13 mouse cellular contexts compared by ENCODE assay signal in genomic region chr2:32062626-32063410, GRCm38 (mm10). TPM values are rescaled to one million over a fixed set of nuclear protein-coding genes. Genes with fewer than 3 reads are reported as not detected.
DNase-seq lines count a peak whose midpoint lies in the region; ATAC-seq lines count a peak whose summit lies in the region.
"Had no signal": no experiment of that assay in that cellular context is flagged by ENCODE, and none has a peak within 500 bp of the region (broad histone marks: within the 10 kb centered on the region; RNA-seq: fewer than 3 reads in every experiment).

No protein-coding gene starts in this region.

- peak overlapping the region; percentile 94 for H3K27ac ChIP-seq in heart, embryonic 15.5 days
- H3K27ac ChIP-seq in liver, embryonic 15.5 days (replicated peaks) = peak overlapping the region; percentile 74
- H3K27ac ChIP-seq: limb, embryonic 12.5 days had no signal

- no peaks in the 10 kb centered on the region for H3K27me3 ChIP-seq in heart, embryonic 15.5 days
- H3K27me3 ChIP-seq in liver, embryonic 15.5 days = no peaks in the 10 kb centered on the region
- H3K27me3 ChIP-seq: limb, embryonic 12.5 days had no signal

- no peaks in the 10 kb centered on the region; the same call in 1 of the 2 replicates for H3K36me3 ChIP-seq in heart, embryonic 15.5 days
- peaks cover 40% of the 10 kb centered on the region for H3K36me3 ChIP-seq in liver, embryonic 15.5 days (replicated peaks)
- H3K36me3 ChIP-seq: limb, embryonic 12.5 days had no signal

- H3K4me3 ChIP-seq in heart, embryonic 15.5 days = no peak overlapping the region
- no peak overlapping the region for H3K4me3 ChIP-seq in liver, embryonic 15.5 days (replicated peaks)
- H3K4me3 ChIP-seq: limb, embryonic 12.5 days had no signal

- peak overlapping the region; percentile 37 for H3K4me2 ChIP-seq in heart, embryonic 15.5 days
- H3K4me2 ChIP-seq in liver, embryonic 15.5 days = peak overlapping the region; percentile 42; the same call in 1 of the 2 replicates
- H3K4me2 ChIP-seq: limb, embryonic 12.5 days had no signal

- H3K4me1 ChIP-seq in heart, embryonic 15.5 days (replicated peaks) = peaks cover 93% of the 10 kb centered on the region
- H3K4me1 ChIP-seq in liver, embryonic 15.5 days (replicated peaks) = peaks cover 74% of the 10 kb centered on the region

- DNase-seq in heart, adult 9 months (ENCODE audit: low spot score in 2 of 2) = no peak
- peak; percentile 89 for DNase-seq in T-cell, adult 2 months (ENCODE audit: low spot score)
- peak; percentile 91 for DNase-seq in thymus, postnatal 0 days (ENCODE audit: low spot score)
- no peak for DNase-seq in left cerebral cortex, adult 9 months (ENCODE audit: low spot score in 2 of 2)
- DNase-seq in adrenal gland, postnatal 4 days (ENCODE audit: low spot score in 2 of 2) = no peak
- no peak for DNase-seq in kidney, adult 8-10 months
- DNase-seq: cerebellum, postnatal 36 days; forebrain, postnatal 0 days; kidney, adult 2 months; right cerebral cortex, postnatal 4 days had no signal

- no peak for ATAC-seq in heart, embryonic 15.5 days (replicated peaks; ENCODE audit: insufficient number of reproducible peaks, insufficient read depth, low FRiP score, low read depth)
- no peak for ATAC-seq in liver, embryonic 15.5 days (ENCODE audit: insufficient read depth)
- ATAC-seq: forebrain, postnatal 0 days had no signal

- 76% methylated on average over 15 of the region's 15 CpGs for WGBS in heart, embryonic 15.5 days
- 54% methylated on average over 15 of the region's 15 CpGs for WGBS in liver, embryonic 15.5 days (ENCODE audit: insufficient replicate concordance)

- H3K9ac ChIP-seq in heart, embryonic 15.5 days = no peak overlapping the region
- no peak overlapping the region for H3K9ac ChIP-seq in liver, embryonic 15.5 days
- H3K9ac ChIP-seq: forebrain, postnatal 0 days; limb, embryonic 12.5 days had no signal

- H3K9me3 ChIP-seq in heart, embryonic 15.5 days (replicated peaks) = no peaks in the 10 kb centered on the region
- H3K9me3 ChIP-seq in liver, embryonic 15.5 days (replicated peaks) = no peaks in the 10 kb centered on the region
- H3K9me3 ChIP-seq: limb, embryonic 12.5 days had no signal

RNA-seq across cellular contexts. Expression of gene Fam78a, which starts 21.8 kb away (rescaled TPM):
- 26.7 and 29.1 TPM in 2 replicates for polyA plus RNA-seq in heart, embryonic 15.5 days (2015; fragmentation: Nextera tagmentation; extraction: Ambion mirVana)
- 11.4 TPM in 2 replicates for polyA plus RNA-seq in liver, embryonic 15.5 days (2015; fragmentation: Nextera tagmentation; extraction: Ambion mirVana)
- polyA plus RNA-seq in thymus, postnatal 0 days (2015; fragmentation: Nextera tagmentation; extraction: Ambion mirVana) = 57.5 and 68.6 TPM in 2 replicates
- 1 to 10 TPM; 2.4 TPM for total RNA-seq in adrenal gland, postnatal 4 days (2021)

RNA-seq across cellular contexts. Expression of gene Plpp7, which starts 32.5 kb away (rescaled TPM):
- polyA plus RNA-seq in heart, embryonic 15.5 days (2015; fragmentation: Nextera tagmentation; extraction: Ambion mirVana) = 15.9 and 16.1 TPM in 2 replicates
- polyA plus RNA-seq in liver, embryonic 15.5 days (2015; fragmentation: Nextera tagmentation; extraction: Ambion mirVana) = 1.9 and 2.0 TPM in 2 replicates
- 0.91 and 1.0 TPM in 2 replicates for polyA plus RNA-seq in thymus, postnatal 0 days (2015; fragmentation: Nextera tagmentation; extraction: Ambion mirVana)
- total RNA-seq in adrenal gland, postnatal 4 days (2021) = 1 to 10 TPM; 5.5 to 6.3 TPM

Comparison
In these comparisons a context has a peak if more than half of its experiments do, and no peak if none do; other contexts are left out.
1. DNase-seq: peak in T-cell, adult 2 months (single experiment) and thymus, postnatal 0 days (single experiment); none in heart, adult 9 months (0 of 2), left cerebral cortex, adult 9 months (0 of 2), adrenal gland, postnatal 4 days (0 of 2) and kidney, adult 8-10 months (0 of 2).